Mouse (Mus musculus) cerebellum, adult 18-20 months (tissue): ENCODE results near the gene Acot8.

Source experiments
- DNase-seq, 2 experiments: peaks; one replicate each; pipeline ENCODE4 v3.0.0; 2021

Gene Acot8

GRCm38 (mm10) chr2:164804533-164805331 is at the start of gene Acot8, which contains the start of gene Zswim3:
TSS of gene Acot8 (minus strand) at chr2:164804882.
TSS of gene Zswim3 (plus strand) at chr2:164805098.
- DNase-seq, result peak; percentile 97 to 98

DNA sequence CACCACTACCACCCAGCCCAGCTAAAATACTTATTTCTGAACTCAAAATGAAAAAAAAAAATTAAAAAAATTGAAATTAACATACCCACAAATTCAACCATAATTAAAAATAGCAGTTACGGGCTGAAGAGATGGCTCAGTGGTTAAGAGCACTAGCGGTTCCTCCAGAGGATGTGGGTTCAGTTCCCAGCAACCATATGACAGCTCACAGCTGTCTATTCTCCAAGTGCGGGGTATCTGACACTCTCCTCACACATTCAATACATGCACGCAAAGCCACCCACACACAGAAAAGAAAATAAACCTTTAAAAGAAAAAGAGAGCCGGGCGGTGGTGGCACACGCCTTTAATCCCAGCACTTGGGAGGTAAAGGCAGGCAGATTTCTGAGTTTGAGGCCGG is 45.4 kb upstream of the Acot8 start:
- no peak for DNase-seq

- no peak for DNase-seq
These were observed 41.1 kb upstream of the Acot8 start for GRCm38 (mm10) chr2:164845782-164846181.

- no peak for DNase-seq
These were observed 30.5 kb upstream of the Acot8 start for GRCm38 (mm10) chr2:164835164-164835563.

DNA sequence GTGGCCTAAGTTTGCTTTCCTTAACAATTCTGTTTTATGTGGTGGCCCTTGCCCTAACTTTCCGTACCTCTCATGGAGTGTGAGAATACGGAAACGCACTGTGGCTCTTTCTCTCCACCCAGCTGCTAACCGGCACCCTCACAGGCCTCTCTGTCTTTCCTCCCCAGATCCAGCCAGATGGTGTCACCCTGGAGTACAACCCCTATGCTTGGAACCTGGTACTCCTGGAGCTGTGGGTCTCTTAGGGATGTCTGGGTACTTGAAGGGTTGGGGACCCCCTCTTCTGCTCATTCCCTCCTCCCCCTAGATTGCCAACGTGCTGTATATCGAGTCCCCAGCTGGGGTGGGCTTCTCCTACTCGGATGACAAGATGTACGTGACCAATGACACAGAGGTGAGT is 29.8 kb upstream of the Acot8 start:
- peak; percentile 39 to 45 for DNase-seq

- peak; percentile 89 to 91 for DNase-seq
These were observed 28.8 kb upstream of the Acot8 start, which contains the start of gene Neurl2 for GRCm38 (mm10) chr2:164833314-164833959. TSS of gene Neurl2 (minus strand) at chr2:164833456.

DNA sequence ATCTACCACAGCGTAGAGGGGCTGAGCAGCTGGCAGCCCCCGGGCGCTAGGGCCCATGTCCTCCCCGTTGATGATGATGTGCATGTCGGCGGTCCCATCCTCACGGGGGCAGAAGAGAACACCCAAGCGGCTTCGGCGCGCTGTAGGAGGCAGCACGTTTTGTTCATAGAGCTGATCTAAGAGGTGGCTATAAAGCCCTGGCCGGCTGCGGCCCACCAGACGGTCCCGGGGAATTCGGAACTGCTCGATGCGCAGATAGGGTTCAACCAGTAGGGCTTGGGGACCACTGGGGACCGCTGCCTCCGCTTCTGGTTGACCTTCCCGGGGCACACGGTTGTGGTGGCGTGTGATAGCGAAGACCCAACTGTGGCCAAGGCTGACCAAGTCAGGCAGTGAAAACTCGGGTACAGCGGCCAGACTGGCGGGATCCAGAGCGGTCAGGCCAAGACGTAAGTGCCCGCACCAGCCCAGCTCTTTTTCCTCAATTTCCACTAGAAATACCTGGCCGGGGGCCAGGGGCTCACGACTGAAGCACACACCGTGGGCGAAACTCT is 28.1 kb upstream of the Acot8 start, which contains the start of gene Ctsa:
Gene Ctsa, plus strand, starts transcription at position 126 of the 554 bp plus-strand sequence.
- peak; percentile 78 to 79 for DNase-seq

- DNase-seq, result peak in 1 of 2 experiments; percentile 41
These were observed 27.5 kb upstream of the Acot8 start for GRCm38 (mm10) chr2:164832032-164832747.

GRCm38 (mm10) chr2:164831029-164831428 is 26.3 kb upstream of the Acot8 start:
- DNase-seq, result no peak

DNA sequence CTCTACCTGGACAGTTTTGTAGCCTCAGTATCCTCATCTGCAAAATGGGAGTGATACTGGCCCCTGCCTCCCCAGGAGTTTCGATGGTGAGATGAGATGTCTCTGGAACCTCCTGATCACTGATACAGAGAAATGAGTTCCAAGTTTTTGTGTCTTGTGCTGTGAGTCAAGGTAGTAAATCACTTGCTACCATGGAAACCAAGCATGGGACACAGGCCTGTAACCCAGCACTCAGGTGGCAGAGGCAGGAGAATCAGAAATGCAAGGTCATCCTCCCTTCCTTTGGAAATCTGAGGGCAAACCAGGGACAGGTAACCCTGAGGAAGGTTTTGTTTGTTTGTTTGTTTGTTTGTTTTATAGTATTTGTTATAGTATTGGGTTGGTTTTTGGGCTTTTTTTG is 24.4 kb upstream of the Acot8 start:
- DNase-seq, result no peak

DNA sequence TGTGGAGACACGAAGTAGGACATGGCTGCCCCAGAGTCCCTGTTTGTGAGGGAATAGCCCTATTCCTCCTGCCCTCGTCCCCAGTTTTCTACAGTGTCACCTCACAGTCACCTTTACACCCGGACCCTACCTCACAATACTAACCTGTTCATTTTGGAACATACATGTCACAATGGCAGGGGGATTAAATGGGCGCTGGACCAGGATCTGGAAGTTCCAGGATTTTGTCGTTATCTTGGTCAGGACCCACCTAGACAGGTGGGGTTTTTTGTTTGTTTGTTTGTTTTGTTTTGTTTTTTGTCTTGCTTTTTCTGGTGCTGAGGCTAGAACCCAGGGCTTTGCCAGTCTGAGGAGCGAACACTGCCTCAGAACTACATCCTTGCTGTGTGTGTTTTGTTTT is 23.8 kb upstream of the Acot8 start, which contains the start of gene Spata25:
Gene Spata25, minus strand, starts transcription at position 101 of the 400 bp plus-strand sequence.
- DNase-seq, result no peak

- no peak for DNase-seq
These were observed 22.6 kb upstream of the Acot8 start for GRCm38 (mm10) chr2:164827146-164827850.

GRCm38 (mm10) chr2:164825521-164825920 is 20.8 kb upstream of the Acot8 start:
- no peak for DNase-seq

DNA sequence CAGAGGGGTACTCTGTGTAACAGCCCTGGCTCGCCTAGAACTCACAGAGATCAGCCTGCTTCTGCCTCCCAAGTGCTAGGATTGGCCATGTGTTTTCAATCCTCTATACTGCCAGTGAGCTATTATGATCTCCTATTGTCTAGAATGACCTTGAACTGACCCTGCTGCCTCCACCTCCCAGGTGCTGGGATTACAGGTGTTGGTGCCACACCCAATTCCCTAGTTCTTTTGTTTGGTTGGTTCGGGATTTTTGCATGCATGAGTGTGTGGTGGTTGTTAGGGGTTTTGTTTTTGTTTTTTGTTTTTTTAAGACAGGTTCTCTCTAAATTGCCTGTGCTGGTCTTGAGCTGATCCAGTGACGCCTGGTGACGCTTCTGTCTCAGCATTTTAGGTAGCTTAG is 19.3 kb upstream of the Acot8 start:
- DNase-seq, result no peak

- peak in 1 of 2 experiments; percentile 45 for DNase-seq
These were observed 18.5 kb upstream of the Acot8 start for GRCm38 (mm10) chr2:164823181-164823585.

DNA sequence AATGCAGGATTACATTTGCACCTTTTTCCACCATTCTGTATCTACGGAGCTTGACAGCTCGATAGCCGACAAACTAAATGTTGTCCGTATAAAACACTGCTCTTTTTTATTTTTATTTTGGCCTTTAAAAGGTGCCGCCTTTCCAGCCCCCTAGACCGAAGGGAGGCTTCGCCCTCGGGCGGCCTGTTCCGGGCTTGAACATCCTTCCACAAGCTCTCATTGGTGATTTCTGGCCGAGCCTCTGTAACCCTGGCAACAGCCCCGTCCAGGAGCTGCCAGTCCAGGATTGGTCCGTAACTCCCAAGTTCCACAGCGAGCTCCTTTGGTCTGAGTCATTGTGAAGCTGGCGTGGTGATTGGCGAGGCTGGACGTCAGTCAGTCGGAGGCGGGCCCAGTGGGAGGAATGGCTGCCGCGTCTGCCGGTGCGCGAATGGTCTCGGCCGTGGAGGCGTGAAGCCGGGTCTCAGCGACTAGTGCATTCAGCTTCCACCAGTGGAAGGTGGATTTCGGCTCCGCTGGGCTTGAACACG is 18.0 kb upstream of the Acot8 start, which contains the start of gene Zswim1:
Gene Zswim1, plus strand, starts transcription at position 51 of the 530 bp plus-strand sequence.
- DNase-seq, result peak; percentile 100

- DNase-seq, result peak in 1 of 2 experiments; percentile 34
These were observed 16.4 kb upstream of the Acot8 start for GRCm38 (mm10) chr2:164821060-164821459.

GRCm38 (mm10) chr2:164817703-164818102 is 13.0 kb upstream of the Acot8 start:
- no peak for DNase-seq

DNA sequence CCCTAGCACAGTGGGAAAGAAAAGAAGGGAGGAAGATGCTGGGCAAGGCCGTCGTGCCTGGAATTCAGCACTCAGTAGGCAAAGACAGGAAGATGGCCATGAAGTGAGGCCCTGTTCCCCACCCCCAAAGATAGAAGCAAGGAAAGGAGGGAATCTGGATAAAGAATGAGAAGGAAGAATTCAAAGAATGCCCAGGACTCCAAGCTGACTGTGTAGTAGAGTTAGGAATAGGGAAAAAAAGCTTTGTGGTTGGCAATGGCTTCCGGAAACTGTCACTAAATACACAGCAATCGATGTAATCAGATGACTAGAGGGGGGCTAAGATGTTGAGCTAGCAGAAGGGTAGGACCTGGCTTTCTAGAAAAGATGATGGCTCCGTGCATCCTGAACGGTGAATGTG is 12.5 kb upstream of the Acot8 start:
- DNase-seq, result no peak

DNA sequence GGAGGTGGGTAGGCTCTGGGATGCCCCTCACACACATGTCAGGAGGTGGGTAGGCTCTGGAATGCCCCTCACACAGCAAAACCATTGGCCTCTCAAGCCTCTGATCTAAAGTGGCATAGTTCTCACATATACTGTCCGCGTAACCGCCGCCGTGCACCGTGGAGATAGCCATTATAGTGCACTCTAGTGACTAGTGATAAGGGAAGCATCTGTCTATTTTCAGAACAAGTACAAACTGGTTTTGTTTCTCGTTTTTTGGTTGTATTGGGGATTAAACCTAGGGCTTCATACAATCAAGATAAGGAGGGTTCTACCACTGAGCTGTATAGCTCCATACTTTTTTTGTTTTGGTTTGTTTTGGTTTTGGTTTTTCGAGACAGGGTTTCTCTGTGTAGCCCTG is 11.1 kb upstream of the Acot8 start:
- DNase-seq, result no peak

GRCm38 (mm10) chr2:164815348-164815747 is 10.7 kb upstream of the Acot8 start:
- DNase-seq, result no peak

GRCm38 (mm10) chr2:164813557-164813956 is 8.9 kb upstream of the Acot8 start:
- no peak for DNase-seq
